In the genomic region with DNA sequence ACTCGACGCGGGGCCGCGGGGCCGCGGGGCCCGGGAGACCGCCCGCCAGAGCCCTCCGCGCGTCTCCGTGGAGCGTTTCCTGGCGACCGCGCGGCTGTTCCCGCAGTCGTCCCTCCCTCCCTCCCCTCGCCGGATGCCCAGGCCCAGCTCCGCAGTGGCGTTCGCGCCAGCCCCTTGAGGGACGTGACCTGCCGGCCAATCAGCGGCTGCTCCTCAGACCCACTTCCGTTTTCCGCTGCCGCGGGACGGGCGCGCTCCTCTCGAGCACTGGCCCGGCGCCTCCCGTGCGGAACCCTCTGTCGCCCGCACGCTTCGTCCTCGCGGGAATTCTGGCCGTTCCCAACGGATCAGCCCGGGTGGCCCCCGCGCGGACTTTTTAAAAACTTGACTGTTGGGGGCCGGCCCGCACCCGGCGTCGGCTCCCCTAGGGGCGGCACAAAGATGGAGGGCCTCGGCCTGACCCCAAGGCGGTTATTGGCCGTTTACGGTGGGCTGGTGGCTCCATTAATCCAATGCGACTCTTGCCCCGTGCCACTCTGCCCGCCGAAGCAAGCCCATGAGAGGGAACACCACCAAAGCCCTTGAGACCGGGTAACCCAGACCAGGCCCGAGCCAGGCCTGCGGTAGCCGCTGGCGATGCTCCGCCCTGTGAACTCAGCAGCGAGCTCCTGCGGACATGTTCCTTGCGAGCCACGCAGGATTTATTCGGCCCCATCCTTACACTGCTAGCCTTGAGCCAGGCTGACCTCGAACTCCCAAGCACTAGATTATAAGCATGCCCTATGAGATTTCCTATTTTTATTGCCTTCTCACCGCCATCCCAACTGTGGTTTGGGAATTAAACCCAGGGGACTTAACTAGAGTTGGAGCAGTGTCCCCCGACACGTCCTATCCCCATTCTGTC, we compare ENCODE assay signal across 8 mouse cellular contexts. TPM values are rescaled to one million over a fixed set of nuclear protein-coding genes. Genes with fewer than 3 reads are reported as not detected.
DNase-seq lines count a peak whose midpoint lies in the region; ATAC-seq and TF ChIP-seq lines count a peak whose summit lies in the region.

No protein-coding gene starts in this region.

- DNase-seq in brain, embryonic 14.5 days (ENCODE audit: low read depth) = peak; percentile 98
- peak; percentile 97 for DNase-seq in liver
- DNase-seq in monocyte, adult 2 months (ENCODE audit: low read depth in 1 of 2, low spot score in 2 of 2) = peak; percentile 87 to 91
- DNase-seq in spleen, postnatal 14 days (ENCODE audit: low spot score in 2 of 2) = peak; percentile 89 to 92

- H3K4me3 ChIP-seq in C2C12 (ENCODE audit: insufficient read depth, poor library complexity, severe bottlenecking) = peak overlapping the region; percentile 66
- H3K4me3 ChIP-seq in heart, embryonic 11.5 days (ENCODE audit: low read depth, low read length) = peak overlapping the region; percentile 98
- peak overlapping the region; percentile 92 for H3K4me3 ChIP-seq in kidney, embryonic 16.5 days (ENCODE audit: low read length)

- TF ChIP-seq CTCF in C2C12 (IDR thresholded peaks at IDR 0.05; ENCODE audit: control insufficient read depth, insufficient read depth, insufficient read length) = no peak
- TF ChIP-seq CTCF in brain, embryonic 14.5 days (IDR thresholded peaks at IDR 0.05; ENCODE audit: borderline replicate concordance, extremely low read depth, insufficient read depth, insufficient read length) = no peak

- peak overlapping the region; percentile 89 for H3ac ChIP-seq in C2C12 (ENCODE audit: control insufficient read depth, insufficient read length, low read depth)

- peaks cover 10% of the 10 kb centered on the region; the same call in 1 of the 2 replicates for H3K4me1 ChIP-seq in heart, embryonic 11.5 days (ENCODE audit: control insufficient read depth, insufficient read depth, low read length)
- H3K4me1 ChIP-seq in kidney, embryonic 16.5 days (ENCODE audit: insufficient read depth, low read length) = peaks cover 27% of the 10 kb centered on the region

- peak overlapping the region; percentile 100 for H3K27ac ChIP-seq in heart, embryonic 11.5 days (ENCODE audit: low read depth, low read length)
- H3K27ac ChIP-seq in kidney, embryonic 16.5 days (ENCODE audit: low read length) = peak overlapping the region; percentile 98

- ATAC-seq in erythroblast, adult 5-6 weeks (replicated peaks; ENCODE audit: low FRiP score, poor library complexity, severe bottlenecking) = peak; percentile 90
- peak; percentile 97 for ATAC-seq in heart, embryonic 11.5 days (replicated peaks; ENCODE audit: insufficient number of reproducible peaks, low FRiP score, low TSS enrichment)
- peak; percentile 98 for ATAC-seq in kidney, embryonic 16.5 days (ENCODE audit: low FRiP score, low TSS enrichment)

- H3K79me2 ChIP-seq in C2C12 (ENCODE audit: control insufficient read depth, insufficient read depth) = peaks cover 30% of the 10 kb centered on the region

- no peaks in the 10 kb centered on the region for H3K27me3 ChIP-seq in C2C12 (ENCODE audit: control insufficient read depth, insufficient read depth, insufficient read length)
- no peaks in the 10 kb centered on the region for H3K27me3 ChIP-seq in heart, embryonic 11.5 days (ENCODE audit: control insufficient read depth, insufficient read depth, low read length)
- no peaks in the 10 kb centered on the region for H3K27me3 ChIP-seq in kidney, embryonic 16.5 days (ENCODE audit: insufficient read depth, low read length)

- peaks cover 21% of the 10 kb centered on the region for H3K79me3 ChIP-seq in C2C12 (ENCODE audit: low read depth)

- H3K9me3 ChIP-seq in heart, embryonic 11.5 days (replicated peaks; ENCODE audit: control insufficient read depth, low read length) = no peaks in the 10 kb centered on the region
- H3K9me3 ChIP-seq in kidney, embryonic 16.5 days (ENCODE audit: low read length) = no peaks in the 10 kb centered on the region

- peak overlapping the region; percentile 100 for H3K9ac ChIP-seq in heart, embryonic 11.5 days (ENCODE audit: low read depth, low read length)
- H3K9ac ChIP-seq in kidney, embryonic 16.5 days (replicated peaks; ENCODE audit: low read length) = peak overlapping the region; percentile 100

- peak; percentile 98 for TF ChIP-seq POLR2A in brain, embryonic 14.5 days (IDR thresholded peaks at IDR 0.05; ENCODE audit: borderline replicate concordance, extremely low read depth, insufficient read depth, insufficient read length, poor library complexity, severe bottlenecking)

- H3K4me2 ChIP-seq in heart, embryonic 11.5 days = peak overlapping the region; percentile 75
- H3K4me2 ChIP-seq in kidney, embryonic 16.5 days (replicated peaks; ENCODE audit: low read depth, low read length) = peak overlapping the region; percentile 74

- under 1% methylated on average over 77 of the region's 83 CpGs for WGBS in heart, embryonic 11.5 days (ENCODE audit: insufficient replicate concordance)
- WGBS in kidney, embryonic 16.5 days = under 1% methylated on average over 73 of the region's 83 CpGs

- peaks cover 15% of the 10 kb centered on the region for H3K36me3 ChIP-seq in C2C12 (ENCODE audit: control insufficient read depth, insufficient read depth)
- peaks cover 4% of the 10 kb centered on the region; the same call in 1 of the 2 replicates for H3K36me3 ChIP-seq in heart, embryonic 11.5 days (ENCODE audit: control insufficient read depth, insufficient read depth, low read length)
- H3K36me3 ChIP-seq in kidney, embryonic 16.5 days (ENCODE audit: insufficient read depth, low read length) = peaks cover 3% of the 10 kb centered on the region; the same call in 1 of the 2 replicates

TF ChIP-seq in C2C12, 6 proteins besides CTCF, POLR2A, EP300 and RAD21:
- no peak for TF ChIP-seq MYOD1 (IDR thresholded peaks at IDR 0.05; ENCODE audit: control insufficient read depth, insufficient read length, low read depth)
- TF ChIP-seq MYOG (IDR thresholded peaks at IDR 0.05; ENCODE audit: control insufficient read depth, extremely low read depth, insufficient read length) = no peak
- peak; percentile 6 for TF ChIP-seq MAX (IDR thresholded peaks at IDR 0.05)
- no peak for TF ChIP-seq FOSL1 (IDR thresholded peaks at IDR 0.05; ENCODE audit: insufficient read depth, low read length, poor library complexity, severe bottlenecking)

RNA-seq across cellular contexts. Expression of gene Hnrnpa0, which starts 0.7 kb away (rescaled TPM):
- 173 TPM for polyA plus RNA-seq in C2C12 (2012; fragmentation: generic; extraction: Trizol)
- 391 and 399 TPM in 2 replicates for polyA plus RNA-seq in brain, embryonic 14.5 days (2012; rRNA removed)
- total RNA-seq in erythroblast, adult 5-6 weeks (2015; ENCODE audit: low replicate concordance) = 29.6 and 35.1 TPM in 2 replicates
- total RNA-seq in erythroblast, adult 5-6 weeks (2017; ENCODE audit: low replicate concordance) = 12.9 and 24.4 TPM in 2 replicates
- polyA plus RNA-seq in heart, embryonic 11.5 days (2014; fragmentation: Nextera tagmentation; extraction: Ambion mirVana) = 18.2 and 21.7 TPM in 2 replicates
- 23.2 and 32.9 TPM in 2 replicates for polyA plus RNA-seq in kidney, embryonic 16.5 days (2015; fragmentation: Nextera tagmentation; extraction: Ambion mirVana)

RNA-seq across cellular contexts. Expression of gene Klhl3, which starts 15.6 kb away (rescaled TPM):
- polyA plus RNA-seq in C2C12 (2012; fragmentation: generic; extraction: Trizol) = 0.01 TPM
- polyA plus RNA-seq in brain, embryonic 14.5 days (2012; rRNA removed) = 7.7 and 10.9 TPM in 2 replicates
- total RNA-seq in erythroblast, adult 5-6 weeks (2015; ENCODE audit: low replicate concordance) = 0.21 TPM in 1 of 2 replicates, not detected in the other
- 0.14 TPM in 1 of 2 replicates, not detected in the other for total RNA-seq in erythroblast, adult 5-6 weeks (2017; ENCODE audit: low replicate concordance)
- polyA plus RNA-seq in heart, embryonic 11.5 days (2014; fragmentation: Nextera tagmentation; extraction: Ambion mirVana) = 3.6 and 4.3 TPM in 2 replicates
- 8.2 and 9.2 TPM in 2 replicates for polyA plus RNA-seq in kidney, embryonic 16.5 days (2015; fragmentation: Nextera tagmentation; extraction: Ambion mirVana)

RNA-seq across cellular contexts. Expression of gene Idnk, which starts 28.4 kb away (rescaled TPM):
- 11.7 TPM for polyA plus RNA-seq in C2C12 (2012; fragmentation: generic; extraction: Trizol)
- polyA plus RNA-seq in brain, embryonic 14.5 days (2012; rRNA removed) = 29.3 and 31.0 TPM in 2 replicates
- total RNA-seq in erythroblast, adult 5-6 weeks (2015; ENCODE audit: low replicate concordance) = 9.2 and 15.0 TPM in 2 replicates
- 4.7 and 14.4 TPM in 2 replicates for total RNA-seq in erythroblast, adult 5-6 weeks (2017; ENCODE audit: low replicate concordance)
- 30.7 and 32.5 TPM in 2 replicates for polyA plus RNA-seq in heart, embryonic 11.5 days (2014; fragmentation: Nextera tagmentation; extraction: Ambion mirVana)
- polyA plus RNA-seq in kidney, embryonic 16.5 days (2015; fragmentation: Nextera tagmentation; extraction: Ambion mirVana) = 38.6 and 39.9 TPM in 2 replicates

Comparison
In these comparisons a context has a peak if more than half of its experiments do, and no peak if none do; other contexts are left out.
1. Peak in every context shown above with its lines: DNase-seq, ATAC-seq, H3K4me3 ChIP-seq and H3K27ac ChIP-seq.